In the genomic region with DNA sequence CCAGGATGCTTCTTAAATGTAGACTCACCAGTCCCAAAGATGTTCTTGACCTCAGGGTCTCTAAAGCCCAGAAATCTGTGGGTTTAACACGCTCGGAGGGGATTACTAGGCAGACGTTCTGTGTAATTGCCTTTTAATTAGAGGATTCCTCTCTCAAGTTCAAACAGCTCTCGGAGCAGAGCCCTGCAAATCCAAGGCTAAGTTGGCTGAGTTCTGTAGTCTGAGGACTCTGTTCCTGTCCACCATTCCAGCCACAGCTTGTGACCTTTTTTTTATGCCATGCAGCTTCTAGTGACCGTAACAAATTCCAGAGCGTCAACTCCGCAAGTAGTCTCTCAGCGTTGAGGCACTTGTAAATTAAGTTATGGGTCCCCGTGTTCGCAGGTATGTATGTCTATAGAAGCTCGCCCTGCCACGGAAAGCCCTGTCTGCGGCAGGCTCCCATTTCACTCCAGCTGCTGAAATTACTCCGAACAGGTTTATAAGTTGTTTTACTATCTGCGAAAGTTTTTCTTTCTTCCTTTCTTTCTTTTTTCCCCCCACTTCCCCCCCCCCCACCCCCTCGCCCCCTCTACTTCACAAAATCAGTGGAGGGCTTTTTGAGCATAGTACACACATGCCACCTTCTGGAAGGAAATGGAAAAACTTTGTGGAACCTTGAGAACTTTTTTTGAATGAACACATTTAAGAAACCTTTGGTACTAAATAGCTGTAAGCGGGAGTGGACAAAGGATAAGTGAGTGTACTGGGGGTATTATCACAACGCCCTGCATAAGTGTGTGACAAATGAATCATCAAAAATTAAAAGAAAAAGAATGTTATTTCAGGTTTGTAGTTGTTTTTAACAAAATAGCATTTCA, we compare ENCODE assay signal across 9 mouse cellular contexts.
DNase-seq lines count a peak whose midpoint lies in the region; ATAC-seq lines count a peak whose summit lies in the region.
"Had no signal": no experiment of that assay in that cellular context is flagged by ENCODE, and none has a peak within 500 bp of the region (broad histone marks: within the 10 kb centered on the region; RNA-seq: fewer than 3 reads in every experiment).

No protein-coding gene starts in this region.

- 45% methylated on average over 18 of the region's 18 CpGs for WGBS in hindbrain, embryonic 16.5 days

- ATAC-seq in hindbrain, embryonic 16.5 days: peak; percentile 37
- no peak for ATAC-seq in erythroblast, adult 5-6 weeks (replicated peaks; ENCODE audit: low FRiP score, poor library complexity, severe bottlenecking)

- no peaks in the 10 kb centered on the region; the same call in 1 of the 2 replicates for H3K4me1 ChIP-seq in hindbrain, embryonic 16.5 days (ENCODE audit: control insufficient read depth, insufficient read depth, low read depth, low read length)
- H3K4me1 ChIP-seq: liver, embryonic 13.5 days had no signal

- H3K27ac ChIP-seq in hindbrain, embryonic 16.5 days (ENCODE audit: low read depth, low read length): no peak overlapping the region
- H3K27ac ChIP-seq: liver, embryonic 13.5 days had no signal

- no peaks in the 10 kb centered on the region for H3K9me3 ChIP-seq in hindbrain, embryonic 16.5 days (ENCODE audit: control insufficient read depth, low read length)
- H3K9me3 ChIP-seq: liver, embryonic 13.5 days had no signal

- no peak overlapping the region for H3K9ac ChIP-seq in hindbrain, embryonic 16.5 days (ENCODE audit: low read depth, low read length)
- H3K9ac ChIP-seq: liver, embryonic 13.5 days had no signal

- DNase-seq in cerebellum, adult 9-10 months: peak; percentile 44
- DNase-seq in cerebellum, adult 11 months: no peak
- DNase-seq in lung, postnatal 10 days: peak; percentile 27
- no peak for DNase-seq in lung, adult 18-20 months
- DNase-seq in retina, embryonic 14.5 days (ENCODE audit: low spot score): peak; percentile 73
- DNase-seq in right cerebral cortex, adult 18-20 months: no peak
- DNase-seq: liver, embryonic 13.5 days had no signal

- H3K36me3 ChIP-seq in hindbrain, embryonic 16.5 days (ENCODE audit: control insufficient read depth, insufficient read depth, low read length): no peaks in the 10 kb centered on the region
- H3K36me3 ChIP-seq: liver, embryonic 13.5 days had no signal

- no peaks in the 10 kb centered on the region for H3K27me3 ChIP-seq in hindbrain, embryonic 16.5 days (replicated peaks; ENCODE audit: control insufficient read depth, insufficient read depth, low read length)
- H3K27me3 ChIP-seq: liver, embryonic 13.5 days had no signal

- H3K4me3 ChIP-seq in hindbrain, embryonic 16.5 days (ENCODE audit: low read length): no peak overlapping the region
- H3K4me3 ChIP-seq: liver, embryonic 13.5 days had no signal

- H3K4me2 ChIP-seq in hindbrain, embryonic 16.5 days (ENCODE audit: low read length): peak overlapping the region; percentile 20; the same call in 1 of the 2 replicates
- H3K4me2 ChIP-seq: liver, embryonic 13.5 days had no signal

Comparison
In these comparisons a context has a peak if more than half of its experiments do, and no peak if none do; other contexts are left out.
1. DNase-seq: peak in cerebellum, adult 9-10 months (single experiment), lung, postnatal 10 days (single experiment) and retina, embryonic 14.5 days (single experiment); none in cerebellum, adult 11 months (single experiment), lung, adult 18-20 months (0 of 2) and right cerebral cortex, adult 18-20 months (single experiment).